Mouse (Mus musculus) cerebral cortex, adult 2 months (tissue): ENCODE data around the gene Picalm.

ENCODE experiments used
- WGBS: fragments of 180-500 bp; shearing (Covaris S2); methylation state at CpG from one replicate; pipeline ENCODE4 v1.1.7; 2018; 5-methylcytosine and 5-hydroxymethylcytosine counted together

Gene Picalm

GRCm38 (mm10) chr7:90136736-90137135, 6.7 kb downstream of the Picalm start:
- WGBS, result 79% methylated on average over 3 of the region's 3 CpGs

GRCm38 (mm10) chr7:90138359-90138758, 8.3 kb downstream of the Picalm start:
- 43% methylated on average over 4 of the region's 4 CpGs for WGBS

- 55% methylated on average over 3 of the region's 3 CpGs for WGBS
These were observed 10.3 kb downstream of the Picalm start for GRCm38 (mm10) chr7:90140290-90140689.

- WGBS, result 89% methylated on average over 2 of the region's 2 CpGs
These were observed 14.3 kb downstream of the Picalm start for GRCm38 (mm10) chr7:90144275-90144674.

- whole genome bisulfite sequencing, result 55% methylated on average over 2 of the region's 2 CpGs
These were observed 15.0 kb downstream of the Picalm start for GRCm38 (mm10) chr7:90144971-90145370.

GRCm38 (mm10) chr7:90145897-90146296, 15.9 kb downstream of the Picalm start:
- 37% methylated on average over 4 of the region's 4 CpGs for WGBS

GRCm38 (mm10) chr7:90146321-90146720, 16.3 kb downstream of the Picalm start:
- 55% methylated on average over 1 of the region's 1 CpGs for WGBS

- 58% methylated on average over 2 of the region's 2 CpGs for WGBS
These were observed 18.0 kb downstream of the Picalm start for GRCm38 (mm10) chr7:90148023-90148422.

- WGBS, result 62% methylated on average over 1 of the region's 1 CpGs
These were observed 18.5 kb downstream of the Picalm start for GRCm38 (mm10) chr7:90148516-90148915.

GRCm38 (mm10) chr7:90150311-90150710, 20.3 kb downstream of the Picalm start:
- WGBS, result 46% methylated on average over 2 of the region's 2 CpGs

- 60% methylated on average over 2 of the region's 2 CpGs for WGBS
These were observed 28.0 kb downstream of the Picalm start for GRCm38 (mm10) chr7:90158034-90158433.

- 89% methylated on average over 5 of the region's 5 CpGs for WGBS
These were observed 30.6 kb downstream of the Picalm start for GRCm38 (mm10) chr7:90160598-90160997.

GRCm38 (mm10) chr7:90164276-90164675, 34.3 kb downstream of the Picalm start:
- WGBS, result 85% methylated on average over 1 of the region's 1 CpGs

GRCm38 (mm10) chr7:90165970-90166369, 36.0 kb downstream of the Picalm start:
- WGBS, result 62% methylated on average over 1 of the region's 1 CpGs

GRCm38 (mm10) chr7:90167777-90168176, 37.8 kb downstream of the Picalm start:
- whole genome bisulfite sequencing, result 73% methylated on average over 10 of the region's 10 CpGs

- 96% methylated on average over 1 of the region's 1 CpGs for WGBS
These were observed 43.8 kb downstream of the Picalm start for GRCm38 (mm10) chr7:90173778-90174177.

GRCm38 (mm10) chr7:90175576-90175975, 45.6 kb downstream of the Picalm start:
- WGBS, result 42% methylated on average over 2 of the region's 2 CpGs

- 98% methylated on average over 1 of the region's 1 CpGs for WGBS
These were observed 50.6 kb downstream of the Picalm start for GRCm38 (mm10) chr7:90180635-90181034.

GRCm38 (mm10) chr7:90200251-90200650, 70.2 kb downstream of the Picalm start:
- 78% methylated on average over 5 of the region's 5 CpGs for WGBS

GRCm38 (mm10) chr7:90201877-90202465, 72.0 kb downstream of the Picalm start:
- WGBS, result 64% methylated on average over 2 of the region's 2 CpGs

- WGBS, result 96% methylated on average over 2 of the region's 2 CpGs
These were observed 73.9 kb downstream of the Picalm start for GRCm38 (mm10) chr7:90203914-90204313.

- 92% methylated on average over 2 of the region's 2 CpGs for WGBS
These were observed 80.1 kb downstream of the Picalm start for GRCm38 (mm10) chr7:90210116-90210515.

GRCm38 (mm10) chr7:90216511-90216910, 86.5 kb downstream of the Picalm start:
- 43% methylated on average over 8 of the region's 8 CpGs for WGBS

GRCm38 (mm10) chr7:90218122-90218521, 88.1 kb downstream of the Picalm start:
- WGBS, result 77% methylated on average over 5 of the region's 5 CpGs
